Mouse (Mus musculus): ENCODE results near the gene Cxcl15. TPM values are rescaled to one million over a fixed set of nuclear protein-coding genes. Genes with fewer than 3 reads are reported as not detected.

Gene Cxcl15
- total and polyA plus RNA-seq, 2 experiments from 2014 or later, result not detected

Small RNA genes lying within 50 kb of the gene (microRNA-seq; reads per million reads assigned to microRNA genes)
- 0 reads per million in 2 experiments for gene Gm24322

Other genes with a start within 250 kb of the Cxcl15 start
- 0.10 and 0.69 TPM in 2 replicates for gene 5830473C10Rik, start 233.4 kb upstream of the Cxcl15 start, total RNA-seq (2014; rRNA removed)
- gene 5830473C10Rik, start 233.4 kb upstream of the Cxcl15 start, polyA plus RNA-seq (2015; fragmentation: Nextera tagmentation; extraction: Ambion mirVana), result 0.28 and 0.29 TPM in 2 replicates
- gene Rassf6, start 153.9 kb upstream of the Cxcl15 start, total RNA-seq (2014; rRNA removed), result 0.76 and 1.5 TPM in 2 replicates
- gene Rassf6, start 153.9 kb upstream of the Cxcl15 start, polyA plus RNA-seq (2015; fragmentation: Nextera tagmentation; extraction: Ambion mirVana), result 0.68 and 1.2 TPM in 2 replicates
- gene Cxcl5, start 35.2 kb upstream of the Cxcl15 start, total RNA-seq (2014; rRNA removed), result 0.08 and 0.14 TPM in 2 replicates
- gene Cxcl5, start 35.2 kb upstream of the Cxcl15 start, polyA plus RNA-seq (2015; fragmentation: Nextera tagmentation; extraction: Ambion mirVana), result 0.08 and 0.30 TPM in 2 replicates
- 0.23 and 0.43 TPM in 2 replicates for gene Ppbp, start 26.0 kb upstream of the Cxcl15 start, total RNA-seq (2014; rRNA removed)
- gene Ppbp, start 26.0 kb upstream of the Cxcl15 start, polyA plus RNA-seq (2015; fragmentation: Nextera tagmentation; extraction: Ambion mirVana), result 0.21 and 0.28 TPM in 2 replicates
- gene Pf4, start 22.1 kb upstream of the Cxcl15 start, total RNA-seq (2014; rRNA removed), result 37.1 and 45.7 TPM in 2 replicates
- gene Pf4, start 22.1 kb upstream of the Cxcl15 start, polyA plus RNA-seq (2015; fragmentation: Nextera tagmentation; extraction: Ambion mirVana), result 61.0 and 76.8 TPM in 2 replicates
- gene Cxcl3, start 8.4 kb upstream of the Cxcl15 start, total RNA-seq (2014; rRNA removed), result 0.77 TPM in 1 of 2 replicates, not detected in the other
- not detected in 2 replicates for gene Cxcl3, start 8.4 kb upstream of the Cxcl15 start, polyA plus RNA-seq (2015; fragmentation: Nextera tagmentation; extraction: Ambion mirVana)
- not detected in 2 replicates for gene Cxcl1, start 96.7 kb downstream of the Cxcl15 start, total RNA-seq (2014; rRNA removed)
- 0.25 and 0.48 TPM in 2 replicates for gene Cxcl1, start 96.7 kb downstream of the Cxcl15 start, polyA plus RNA-seq (2015; fragmentation: Nextera tagmentation; extraction: Ambion mirVana)
- not detected in 2 replicates for gene Cxcl2, start 109.3 kb downstream of the Cxcl15 start, total RNA-seq (2014; rRNA removed)
- gene Cxcl2, start 109.3 kb downstream of the Cxcl15 start, polyA plus RNA-seq (2015; fragmentation: Nextera tagmentation; extraction: Ambion mirVana), result not detected in 2 replicates
- gene Mthfd2l, start 136.6 kb downstream of the Cxcl15 start, total RNA-seq (2014; rRNA removed), result 74.5 and 76.1 TPM in 2 replicates
- gene Mthfd2l, start 136.6 kb downstream of the Cxcl15 start, polyA plus RNA-seq (2015; fragmentation: Nextera tagmentation; extraction: Ambion mirVana), result 43.3 and 46.6 TPM in 2 replicates
- 0.46 and 0.52 TPM in 2 replicates for gene Epgn, start 232.9 kb downstream of the Cxcl15 start, total RNA-seq (2014; rRNA removed)
- 0.08 TPM in 2 replicates for gene Epgn, start 232.9 kb downstream of the Cxcl15 start, polyA plus RNA-seq (2015; fragmentation: Nextera tagmentation; extraction: Ambion mirVana)

Measured in forebrain, postnatal 0 days (tissue).